Mouse (Mus musculus) c-Kit-positive CD71-positive TER-119-positive erythroid progenitor cells, embryonic 14.5 days (primary cell): ENCODE measurements at regions not wholly inside any gene's neighbourhood (a gene's known extent, or its start where the extent isn't known, plus 50 kb on each side); places are given as distances from the start of the nearest gene placed in this dataset.

Experiments used
- DNase-seq: peaks from one replicate; pipeline ENCODE4 v3.0.0-alpha.2; 2013; ENCODE audit warnings: low spot score

DNA sequence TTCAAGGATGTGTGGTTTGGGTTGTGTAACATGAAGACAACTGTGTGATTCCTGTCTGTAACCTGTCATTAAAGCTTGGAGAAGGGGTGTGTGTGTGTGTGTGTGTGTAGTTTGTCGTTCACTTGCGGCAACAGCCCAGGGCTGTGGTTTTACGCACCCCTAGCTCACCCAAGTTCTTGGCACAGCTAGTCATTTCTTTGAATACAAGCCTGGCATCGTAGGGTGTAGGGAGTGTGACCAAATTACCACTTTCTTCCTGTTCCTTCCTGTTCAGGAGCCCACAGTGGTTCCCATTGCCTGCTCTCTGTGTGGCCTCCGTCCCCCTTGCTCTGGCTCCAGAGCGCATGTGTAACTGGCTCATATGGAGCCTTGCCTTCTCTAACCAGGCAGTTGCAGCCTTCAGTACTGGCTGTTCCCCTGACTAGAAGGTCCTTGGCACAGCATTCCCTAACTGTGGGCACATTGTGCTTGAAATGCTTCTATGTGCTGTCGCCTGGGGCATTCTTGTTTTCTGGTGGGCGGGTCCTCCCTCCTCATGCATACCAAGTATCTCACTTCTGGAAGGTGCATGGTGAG lies 167.4 kb upstream of the Ubr2 start:
- DNase-seq = no peak

GRCm38 (mm10) chr17:47176328-47176727 lies 166.0 kb upstream of the Ubr2 start:
- no peak for DNase-seq

DNA sequence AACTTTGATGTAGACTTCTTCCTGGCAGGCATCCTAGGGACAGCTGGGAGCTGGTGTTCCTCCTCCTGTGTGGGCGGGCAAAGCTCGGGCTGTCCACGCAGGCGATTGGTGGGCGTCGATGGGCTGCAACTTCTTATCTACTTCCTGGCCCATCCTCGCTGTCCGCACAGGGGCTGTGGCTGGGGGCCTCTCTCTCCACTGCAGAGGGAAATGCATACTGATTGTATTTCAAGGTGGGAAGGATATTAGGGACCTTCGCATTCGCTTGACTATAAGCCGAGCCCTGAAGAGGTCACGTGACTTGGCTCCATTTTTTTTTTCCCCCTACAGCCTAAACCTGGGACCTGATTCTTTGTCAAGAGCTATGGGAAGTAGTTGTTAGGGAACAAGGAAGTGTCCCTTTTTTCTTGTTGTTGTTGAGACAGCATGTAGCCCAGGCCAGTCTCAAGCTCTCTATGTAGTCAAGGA lies 164.4 kb upstream of the Ubr2 start:
- DNase-seq = peak; percentile 23

DNA sequence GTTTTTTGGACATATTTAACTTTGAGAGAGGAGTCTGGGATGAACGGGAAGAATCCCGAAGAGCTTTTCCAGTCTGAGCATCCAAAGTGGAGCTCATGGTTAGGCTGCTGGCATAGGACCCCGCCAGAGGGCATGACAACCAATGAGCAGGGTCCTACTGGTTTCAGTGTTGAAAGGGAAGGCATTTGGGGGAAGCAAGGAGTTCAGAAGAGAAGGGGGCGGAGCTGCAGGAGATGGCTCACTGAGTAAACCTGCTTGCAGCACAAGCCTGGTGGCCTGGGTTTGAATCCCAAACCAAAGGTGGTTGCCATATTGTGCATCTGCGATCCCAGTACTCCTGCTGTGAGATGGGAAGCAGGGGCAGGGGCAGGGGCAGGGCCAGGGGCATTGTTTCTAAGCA lies 161.4 kb upstream of the Ubr2 start:
- DNase-seq = no peak

GRCm38 (mm10) chr17:47170978-47171593 lies 160.7 kb upstream of the Ubr2 start:
- DNase-seq = no peak

- DNase-seq = no peak
Measured at GRCm38 (mm10) chr17:47168105-47168504, 157.7 kb upstream of the Ubr2 start.

GRCm38 (mm10) chr17:47163677-47164340 lies 153.5 kb upstream of the Ubr2 start:
- DNase-seq = no peak

DNA sequence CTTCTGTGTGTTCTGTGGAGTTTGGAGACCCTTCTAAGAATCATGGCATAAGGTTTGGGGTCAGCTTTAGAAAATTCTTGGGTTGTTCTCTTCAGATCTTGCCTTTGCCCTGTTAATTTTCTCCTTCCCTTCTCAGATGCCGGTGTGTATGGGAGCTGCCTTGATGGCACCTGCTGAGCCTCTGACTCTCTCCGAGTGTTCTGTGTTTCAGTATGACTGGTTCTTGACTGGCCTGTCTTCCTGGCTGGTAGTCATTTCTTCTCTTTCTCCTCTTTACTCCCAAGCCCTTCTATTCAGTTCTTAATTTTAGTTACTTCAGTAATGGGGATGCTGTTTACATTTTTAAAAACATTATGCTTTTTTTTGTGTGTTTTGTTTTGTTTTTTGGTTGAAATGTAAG lies 152.1 kb upstream of the Ubr2 start:
- no peak for DNase-seq

DNA sequence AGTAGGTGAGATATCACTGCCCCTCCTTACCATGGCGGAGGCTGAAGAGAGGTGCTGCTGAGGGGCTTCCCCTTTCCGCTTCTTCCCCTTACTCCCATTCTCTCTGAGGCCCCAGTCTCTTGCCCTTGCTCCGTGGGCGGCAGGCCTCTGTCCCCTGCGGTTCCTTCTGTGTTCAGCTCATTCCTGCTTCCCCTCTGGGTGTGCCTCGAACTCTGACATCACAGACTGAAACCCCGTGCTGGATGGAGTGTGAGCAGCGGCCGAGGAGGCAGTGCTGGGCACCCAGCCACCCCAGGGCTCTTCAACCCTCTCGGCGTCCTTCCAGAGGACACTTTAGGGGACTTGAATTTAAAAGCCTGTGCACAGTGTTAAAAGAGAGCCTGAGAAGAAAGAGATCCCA lies 145.9 kb upstream of the Ubr2 start:
- no peak for DNase-seq

- no peak for DNase-seq
Measured at GRCm38 (mm10) chr17:47151557-47152278, 141.4 kb upstream of the Ubr2 start.

- DNase-seq = no peak
Measured at GRCm38 (mm10) chr17:47151193-47151556, 140.8 kb upstream of the Ubr2 start.

DNA sequence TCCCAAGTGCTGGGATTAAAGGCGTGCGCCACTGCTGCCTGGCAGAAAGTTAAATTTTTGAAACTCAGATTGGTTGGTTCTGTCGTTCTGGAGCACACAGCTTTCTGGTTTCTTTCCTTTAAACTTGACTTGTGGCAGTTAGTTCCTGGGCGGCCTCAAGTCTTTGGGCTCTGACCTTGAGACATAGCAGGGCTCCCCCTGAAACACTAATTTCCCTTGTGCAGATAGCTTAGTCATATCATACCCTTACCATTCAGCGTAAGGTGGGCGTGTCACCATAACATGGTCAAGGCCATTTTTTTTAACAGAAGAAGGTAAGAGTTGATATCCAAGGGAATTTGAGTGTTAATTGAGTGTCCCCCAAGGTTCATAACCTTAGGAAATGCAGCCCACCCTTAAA lies 140.3 kb upstream of the Ubr2 start:
- DNase-seq = no peak

DNA sequence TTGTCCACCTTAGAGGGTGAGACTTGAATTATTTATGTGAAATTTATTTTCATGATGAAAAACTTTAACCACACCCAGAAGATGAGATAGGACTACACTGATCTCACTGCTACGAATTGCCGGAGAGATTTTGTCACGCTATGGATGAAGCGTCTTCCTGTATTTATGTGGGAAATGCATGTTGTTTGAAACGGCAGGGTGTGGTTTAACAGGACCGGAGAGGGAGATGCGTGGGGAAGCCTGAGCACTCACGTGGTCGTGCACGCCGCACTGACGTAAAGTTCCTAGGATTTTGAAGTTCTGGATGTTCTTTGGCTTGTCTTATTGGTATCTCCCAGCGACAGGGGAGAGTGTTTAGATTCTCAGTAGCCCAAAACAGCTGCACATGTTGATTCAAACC lies 139.3 kb upstream of the Ubr2 start:
- DNase-seq = no peak

- DNase-seq = no peak
Measured at GRCm38 (mm10) chr17:47149158-47149557, 138.8 kb upstream of the Ubr2 start.

GRCm38 (mm10) chr17:47146640-47147039 lies 136.3 kb upstream of the Ubr2 start:
- peak; percentile 13 for DNase-seq

- DNase-seq = no peak
Measured at GRCm38 (mm10) chr17:47145590-47145989, 135.2 kb upstream of the Ubr2 start.

DNA sequence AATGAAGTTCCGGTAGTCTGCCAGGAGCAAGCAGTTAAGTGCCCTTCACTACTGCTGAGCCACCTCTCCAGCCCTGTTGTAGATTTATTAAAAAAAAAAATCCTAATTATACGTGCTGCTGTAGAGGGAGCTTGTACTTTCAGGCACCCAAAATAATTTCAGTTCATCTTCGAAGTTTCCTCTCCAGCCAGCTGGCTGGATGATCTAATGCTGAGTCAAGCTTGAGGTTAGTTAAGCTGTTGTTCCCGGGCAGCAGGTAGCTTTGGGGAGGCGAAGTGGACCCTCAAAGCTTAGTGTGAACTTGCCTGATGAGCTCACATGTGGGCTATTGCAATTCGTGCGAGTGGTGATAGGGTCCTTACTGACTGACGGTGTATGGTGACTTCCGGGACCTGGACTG lies 134.6 kb upstream of the Ubr2 start:
- no peak for DNase-seq

- DNase-seq = no peak
Measured at GRCm38 (mm10) chr17:47144460-47144859, 134.1 kb upstream of the Ubr2 start.

DNA sequence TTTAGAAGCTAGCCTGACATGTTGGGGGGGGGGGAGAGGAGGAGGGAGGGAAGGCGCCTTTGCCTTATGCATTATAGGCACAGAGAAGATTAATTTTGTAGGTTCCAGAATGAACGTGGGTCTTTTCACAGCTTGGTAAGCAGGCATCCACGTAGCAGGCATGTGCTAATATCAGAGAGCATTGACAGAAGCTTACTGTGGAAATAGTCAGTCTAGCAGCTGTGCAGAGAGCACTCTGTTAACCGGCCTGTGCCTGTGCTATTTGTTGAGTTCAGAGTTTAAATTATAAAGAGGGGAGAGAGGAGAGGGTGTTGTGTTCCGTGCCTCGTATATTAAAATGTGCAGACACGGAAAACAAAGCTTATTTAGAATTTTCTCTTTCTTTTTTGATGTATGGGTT lies 133.5 kb upstream of the Ubr2 start:
- DNase-seq = no peak

DNA sequence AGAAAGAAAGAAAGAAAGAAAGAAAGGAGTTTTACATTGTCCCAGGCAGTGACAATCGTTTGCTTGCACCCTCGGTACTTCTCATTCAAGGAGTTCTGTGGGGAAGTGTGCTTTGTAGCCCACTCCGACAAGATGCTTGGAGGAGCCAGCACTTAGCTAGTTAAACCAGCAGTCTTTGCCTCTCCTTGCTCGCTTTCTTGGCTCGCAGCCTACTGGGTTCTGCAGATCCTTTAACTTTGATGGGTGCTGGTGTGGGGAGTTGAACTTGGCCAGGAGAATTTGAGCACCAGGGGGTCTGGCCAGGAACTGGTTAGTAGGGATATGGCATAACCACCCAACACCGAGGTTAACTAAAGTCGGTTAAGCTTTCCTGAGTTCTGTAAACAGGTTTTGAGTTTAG lies 132.5 kb upstream of the Ubr2 start:
- no peak for DNase-seq

DNA sequence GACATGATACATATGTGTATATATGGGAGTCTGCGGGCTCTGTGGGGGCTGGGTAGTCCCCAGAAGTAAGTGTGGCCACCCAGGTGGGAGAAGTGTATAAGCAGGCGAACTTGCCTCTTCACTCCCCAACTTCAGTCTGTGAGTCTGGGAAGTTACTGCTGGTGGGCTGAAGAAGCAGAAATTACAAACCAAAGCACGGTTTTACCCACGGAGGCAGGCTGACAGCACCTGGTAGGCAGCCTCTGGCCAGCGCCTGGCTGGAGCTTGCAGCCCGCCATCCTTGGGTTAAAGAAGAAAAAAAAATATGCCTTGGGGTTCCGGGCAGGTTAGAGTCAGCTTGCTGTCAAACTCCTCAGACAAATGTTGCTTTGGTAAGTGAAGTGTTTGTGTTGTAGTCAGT lies 131.9 kb upstream of the Ubr2 start:
- no peak for DNase-seq

- DNase-seq = no peak
Measured at GRCm38 (mm10) chr17:47141843-47142215, 131.5 kb upstream of the Ubr2 start.
